Mouse (Mus musculus) CD4-positive, CD25-positive, alpha-beta regulatory T cell, adult 2 months (primary cell): Measurements from ENCODE around the gene Lpar1.

Source experiments
- DNase-seq: peaks from one replicate; pipeline ENCODE4 v3.0.0-alpha.2; 2012; ENCODE audit warnings: low read depth, low spot score

Gene Lpar1

GRCm38 (mm10) chr4:58448825-58449224, 104.9 kb downstream of the Lpar1 start:
- DNase-seq, result no peak

- DNase-seq, result no peak
Measured at GRCm38 (mm10) chr4:58447841-58448240, 105.9 kb downstream of the Lpar1 start.

- DNase-seq, result no peak
Measured at GRCm38 (mm10) chr4:58445846-58446245, 107.9 kb downstream of the Lpar1 start.

GRCm38 (mm10) chr4:58442338-58442737, 111.4 kb downstream of the Lpar1 start:
- no peak for DNase-seq

GRCm38 (mm10) chr4:58438654-58439053, 115.0 kb downstream of the Lpar1 start:
- no peak for DNase-seq

- no peak for DNase-seq
Measured at GRCm38 (mm10) chr4:58437271-58437670, 116.4 kb downstream of the Lpar1 start.

- DNase-seq, result no peak
Measured at GRCm38 (mm10) chr4:58423276-58423930, 130.3 kb downstream of the Lpar1 start.

- no peak for DNase-seq
Measured at GRCm38 (mm10) chr4:58419225-58419624, 134.5 kb downstream of the Lpar1 start.

- no peak for DNase-seq
Measured at GRCm38 (mm10) chr4:58417319-58417718, 136.4 kb downstream of the Lpar1 start.

GRCm38 (mm10) chr4:58415537-58415936, 138.2 kb downstream of the Lpar1 start:
- DNase-seq, result no peak

GRCm38 (mm10) chr4:58413188-58414185, 140.2 kb downstream of the Lpar1 start:
- DNase-seq, result no peak

- DNase-seq, result no peak
Measured at GRCm38 (mm10) chr4:58401973-58402501, 151.7 kb downstream of the Lpar1 start.

GRCm38 (mm10) chr4:58400861-58401341, 152.8 kb downstream of the Lpar1 start:
- DNase-seq, result no peak
